Mouse (Mus musculus): ENCODE results near the gene Pp2d1.

GRCm38 (mm10) chr17:53532425-53532824 lies 6.8 kb downstream of the Pp2d1 start:
- TF ChIP-seq CTCF (IDR thresholded peaks at IDR 0.05; ENCODE audit: extremely low read depth, insufficient read depth, insufficient read length, insufficient replicate concordance) (no peak), POLR2A (IDR thresholded peaks at IDR 0.05; ENCODE audit: low read depth, low read length) (no peak)
